Comparison of ENCODE assay signal across 10 mouse cellular contexts in the genomic region with DNA sequence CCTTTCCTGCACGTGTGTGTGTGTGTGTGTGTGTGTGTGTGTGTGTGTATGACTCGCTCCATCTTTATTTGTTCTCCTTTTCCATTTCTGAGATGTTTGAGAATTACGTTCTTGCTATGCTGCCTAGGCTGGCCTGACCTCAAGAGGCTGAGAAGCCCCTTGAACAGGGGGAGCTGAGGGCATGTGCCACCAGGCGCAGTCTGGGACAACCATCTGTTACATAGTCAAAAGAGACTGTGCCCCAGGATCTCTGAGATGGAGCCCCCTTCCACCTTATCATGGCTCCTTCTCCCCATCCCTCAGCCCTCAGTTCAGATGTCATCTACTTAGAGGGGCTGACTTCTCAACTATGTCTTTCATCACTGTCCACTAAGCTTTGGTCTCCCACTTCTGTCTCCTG. TPM values are rescaled to one million over a fixed set of nuclear protein-coding genes. Genes with fewer than 3 reads are reported as not detected.
DNase-seq lines count a peak whose midpoint lies in the region; ATAC-seq and TF ChIP-seq lines count a peak whose summit lies in the region.
"Had no signal": no experiment of that assay in that cellular context is flagged by ENCODE, and none has a peak within 500 bp of the region (broad histone marks: within the 10 kb centered on the region; RNA-seq: fewer than 3 reads in every experiment).

No protein-coding gene starts in this region.

- H3K4me1 ChIP-seq in forebrain, embryonic 13.5 days: peaks cover 35% of the 10 kb centered on the region
- peaks cover 25% of the 10 kb centered on the region for H3K4me1 ChIP-seq in forebrain, embryonic 14.5 days (ENCODE audit: control insufficient read depth, insufficient read depth, low read length)
- peaks cover 18% of the 10 kb centered on the region; the same call in 1 of the 2 replicates for H3K4me1 ChIP-seq in lung, postnatal 0 days (ENCODE audit: insufficient read depth, low read depth, low read length)
- peaks cover 12% of the 10 kb centered on the region for H3K4me1 ChIP-seq in lung, adult 2 months (ENCODE audit: control insufficient read depth, insufficient read depth, low read length)
- peaks cover 41% of the 10 kb centered on the region for H3K4me1 ChIP-seq in liver, embryonic 13.5 days (replicated peaks)
- peaks cover 17% of the 10 kb centered on the region for H3K4me1 ChIP-seq in hindbrain, embryonic 11.5 days (replicated peaks; ENCODE audit: control insufficient read depth, insufficient read depth, low read length)

- TF ChIP-seq POLR2A in lung, adult 2 months (IDR thresholded peaks at IDR 0.05; ENCODE audit: borderline replicate concordance, extremely low read depth, low read depth, low read length): no peak

- no peaks in the 10 kb centered on the region for H3K27me3 ChIP-seq in forebrain, embryonic 13.5 days
- no peaks in the 10 kb centered on the region for H3K27me3 ChIP-seq in forebrain, embryonic 14.5 days (replicated peaks; ENCODE audit: control insufficient read depth, insufficient read depth, low read length)
- H3K27me3 ChIP-seq in lung, postnatal 0 days (replicated peaks; ENCODE audit: insufficient read depth, low read length): no peaks in the 10 kb centered on the region
- no peaks in the 10 kb centered on the region for H3K27me3 ChIP-seq in liver, embryonic 13.5 days
- H3K27me3 ChIP-seq in hindbrain, embryonic 11.5 days (ENCODE audit: control insufficient read depth, insufficient read depth, low read length): no peaks in the 10 kb centered on the region

- TF ChIP-seq CTCF in lung, postnatal 0 days (IDR thresholded peaks at IDR 0.05): no peak
- no peak for TF ChIP-seq CTCF in lung, adult 2 months (IDR thresholded peaks at IDR 0.05; ENCODE audit: insufficient read depth, low read length)

- no peak for TF ChIP-seq EP300 in lung, postnatal 0 days (IDR thresholded peaks at IDR 0.05)

- peaks cover 17% of the 10 kb centered on the region; the same call in 1 of the 2 replicates for H3K36me3 ChIP-seq in forebrain, embryonic 13.5 days (ENCODE audit: poor library complexity, severe bottlenecking)
- H3K36me3 ChIP-seq in forebrain, embryonic 14.5 days (ENCODE audit: control insufficient read depth, insufficient read depth, low read length): 0 out of 2 replicates have a peak, but pooled peaks cover 8% of the 10 kb centered on the region
- no peaks in the 10 kb centered on the region; the same call in 1 of the 2 replicates for H3K36me3 ChIP-seq in lung, postnatal 0 days (ENCODE audit: insufficient read depth, low read length)
- peaks cover 39% of the 10 kb centered on the region for H3K36me3 ChIP-seq in liver, embryonic 13.5 days
- H3K36me3 ChIP-seq in hindbrain, embryonic 11.5 days (ENCODE audit: control insufficient read depth, insufficient read depth, low read length): no peaks in the 10 kb centered on the region

- no peaks in the 10 kb centered on the region for H3K9me3 ChIP-seq in forebrain, embryonic 13.5 days (replicated peaks)
- H3K9me3 ChIP-seq in forebrain, embryonic 14.5 days (replicated peaks; ENCODE audit: control insufficient read depth, low read length): no peaks in the 10 kb centered on the region
- no peaks in the 10 kb centered on the region for H3K9me3 ChIP-seq in lung, postnatal 0 days (ENCODE audit: low read length)
- H3K9me3 ChIP-seq in liver, embryonic 13.5 days (replicated peaks): no peaks in the 10 kb centered on the region
- H3K9me3 ChIP-seq in hindbrain, embryonic 11.5 days (ENCODE audit: control insufficient read depth, low read length): no peaks in the 10 kb centered on the region

- no peak overlapping the region for H3K27ac ChIP-seq in forebrain, embryonic 13.5 days
- no peak overlapping the region for H3K27ac ChIP-seq in forebrain, embryonic 14.5 days (ENCODE audit: low read depth, low read length)
- H3K27ac ChIP-seq in lung, postnatal 0 days (ENCODE audit: low read length): no peak overlapping the region
- H3K27ac ChIP-seq in liver, embryonic 13.5 days: no peak overlapping the region
- no peak overlapping the region for H3K27ac ChIP-seq in hindbrain, embryonic 11.5 days (ENCODE audit: low read depth, low read length)

- peak overlapping the region; percentile 84; the same call in 1 of the 2 replicates for H3K4me3 ChIP-seq in forebrain, embryonic 13.5 days
- H3K4me3 ChIP-seq in forebrain, embryonic 14.5 days (ENCODE audit: low read depth, low read length): no peak overlapping the region
- no peak overlapping the region for H3K4me3 ChIP-seq in lung, postnatal 0 days (ENCODE audit: low read depth, low read length)
- H3K4me3 ChIP-seq in lung, adult 2 months (replicated peaks; ENCODE audit: extremely low read depth, low read depth, low read length): no peak overlapping the region
- peak overlapping the region; percentile 74 for H3K4me3 ChIP-seq in liver, embryonic 13.5 days (replicated peaks)
- H3K4me3 ChIP-seq in hindbrain, embryonic 11.5 days (ENCODE audit: low read depth, low read length): no peak overlapping the region

- no peak overlapping the region for H3K9ac ChIP-seq in forebrain, embryonic 13.5 days
- no peak overlapping the region for H3K9ac ChIP-seq in forebrain, embryonic 14.5 days (ENCODE audit: low read length)
- H3K9ac ChIP-seq in lung, postnatal 0 days (replicated peaks; ENCODE audit: low read depth): no peak overlapping the region
- H3K9ac ChIP-seq in liver, embryonic 13.5 days: peak overlapping the region; percentile 91; the same call in 1 of the 2 replicates
- no peak overlapping the region for H3K9ac ChIP-seq in hindbrain, embryonic 11.5 days (ENCODE audit: low read depth, low read length)

- no peak for DNase-seq in forebrain, embryonic 14.5 days (ENCODE audit: low spot score)
- peak; percentile 3 for DNase-seq in lung, postnatal 0 days (ENCODE audit: low spot score)
- DNase-seq in lung, adult 2 months: no peak
- DNase-seq in NIH3T3 (ENCODE audit: low read depth): peak; percentile 37
- no peak for DNase-seq in liver, embryonic 13.5 days
- no peak for DNase-seq in layer of hippocampus, postnatal 25 days (ENCODE audit: extremely low spot score in 1 of 2, low spot score in 1 of 2)
- no peak for DNase-seq in hindbrain, embryonic 11.5 days (ENCODE audit: low spot score)
- DNase-seq: adrenal gland, postnatal 36 days; cerebellum, adult 18-20 months had no signal

- WGBS in forebrain, embryonic 13.5 days: 89% methylated on average over 4 of the region's 4 CpGs
- WGBS in forebrain, embryonic 14.5 days: 96% methylated on average over 4 of the region's 4 CpGs
- 85% methylated on average over 4 of the region's 4 CpGs for WGBS in lung, postnatal 0 days
- 88% methylated on average over 4 of the region's 4 CpGs for WGBS in lung, adult 2 months
- WGBS in liver, embryonic 13.5 days (ENCODE audit: insufficient replicate concordance): 90% methylated on average over 4 of the region's 4 CpGs
- WGBS in hindbrain, embryonic 11.5 days: 97% methylated on average over 3 of the region's 4 CpGs

- peak overlapping the region; percentile 84; the same call in 1 of the 2 replicates for H3K4me2 ChIP-seq in forebrain, embryonic 13.5 days
- no peak overlapping the region for H3K4me2 ChIP-seq in forebrain, embryonic 14.5 days (ENCODE audit: low read length)
- H3K4me2 ChIP-seq in lung, postnatal 0 days (replicated peaks; ENCODE audit: low read depth, low read length): no peak overlapping the region
- H3K4me2 ChIP-seq in liver, embryonic 13.5 days: peak overlapping the region; percentile 79
- H3K4me2 ChIP-seq in hindbrain, embryonic 11.5 days (replicated peaks; ENCODE audit: low read depth, low read length): no peak overlapping the region

- no peak for ATAC-seq in forebrain, embryonic 13.5 days
- no peak for ATAC-seq in forebrain, embryonic 14.5 days
- no peak for ATAC-seq in lung, postnatal 0 days
- no peak for ATAC-seq in liver, embryonic 13.5 days (ENCODE audit: low read depth)
- ATAC-seq in hindbrain, embryonic 11.5 days (ENCODE audit: low FRiP score): no peak

RNA-seq across cellular contexts. Expression of gene Nup62, which starts 1.5 kb away (rescaled TPM):
- polyA plus RNA-seq in forebrain, embryonic 13.5 days (2015; fragmentation: Nextera tagmentation; extraction: Ambion mirVana): 73.5 and 83.0 TPM in 2 replicates
- polyA plus RNA-seq in forebrain, embryonic 14.5 days (2014; fragmentation: Nextera tagmentation; extraction: Ambion mirVana): 40.4 and 43.6 TPM in 2 replicates
- 22.7 and 23.8 TPM in 2 replicates for polyA plus RNA-seq in lung, postnatal 0 days (2015; fragmentation: Nextera tagmentation; extraction: Ambion mirVana)
- polyA plus RNA-seq in lung, adult 2 months (2012; rRNA removed): 42.9 and 44.1 TPM in 2 replicates
- polyA plus RNA-seq in liver, embryonic 13.5 days (2015; fragmentation: Nextera tagmentation; extraction: Ambion mirVana): 60.8 and 68.9 TPM in 2 replicates
- total RNA-seq in layer of hippocampus, postnatal 25 days (2021): 10 to 100 TPM; 30.7 to 31.1 TPM
- 44.2 and 62.3 TPM in 2 replicates for polyA plus RNA-seq in hindbrain, embryonic 11.5 days (2014; fragmentation: Nextera tagmentation; extraction: Ambion mirVana)

RNA-seq across cellular contexts. Expression of gene Il4i1, which starts 1.8 kb away (rescaled TPM):
- 1.2 and 1.9 TPM in 2 replicates for polyA plus RNA-seq in forebrain, embryonic 13.5 days (2015; fragmentation: Nextera tagmentation; extraction: Ambion mirVana)
- 1.0 and 1.2 TPM in 2 replicates for polyA plus RNA-seq in forebrain, embryonic 14.5 days (2014; fragmentation: Nextera tagmentation; extraction: Ambion mirVana)
- polyA plus RNA-seq in lung, postnatal 0 days (2015; fragmentation: Nextera tagmentation; extraction: Ambion mirVana): 1.9 and 2.3 TPM in 2 replicates
- 6.5 and 7.6 TPM in 2 replicates for polyA plus RNA-seq in lung, adult 2 months (2012; rRNA removed)
- polyA plus RNA-seq in liver, embryonic 13.5 days (2015; fragmentation: Nextera tagmentation; extraction: Ambion mirVana): 0.70 and 1.1 TPM in 2 replicates
- total RNA-seq in layer of hippocampus, postnatal 25 days (2021): 1 to 10 TPM; 1.4 to 2.4 TPM
- polyA plus RNA-seq in hindbrain, embryonic 11.5 days (2014; fragmentation: Nextera tagmentation; extraction: Ambion mirVana): 0.60 and 1.7 TPM in 2 replicates

RNA-seq across cellular contexts. Expression of gene Atf5, which starts 2.0 kb away (rescaled TPM):
- polyA plus RNA-seq in forebrain, embryonic 13.5 days (2015; fragmentation: Nextera tagmentation; extraction: Ambion mirVana): 5.4 and 5.7 TPM in 2 replicates
- 4.2 and 4.7 TPM in 2 replicates for polyA plus RNA-seq in forebrain, embryonic 14.5 days (2014; fragmentation: Nextera tagmentation; extraction: Ambion mirVana)
- polyA plus RNA-seq in lung, postnatal 0 days (2015; fragmentation: Nextera tagmentation; extraction: Ambion mirVana): 6.0 and 6.1 TPM in 2 replicates
- polyA plus RNA-seq in lung, adult 2 months (2012; rRNA removed): 191 and 231 TPM in 2 replicates
- 5.3 and 5.4 TPM in 2 replicates for polyA plus RNA-seq in liver, embryonic 13.5 days (2015; fragmentation: Nextera tagmentation; extraction: Ambion mirVana)
- total RNA-seq in layer of hippocampus, postnatal 25 days (2021): 10 to 100 TPM; 26.7 to 31.2 TPM
- polyA plus RNA-seq in hindbrain, embryonic 11.5 days (2014; fragmentation: Nextera tagmentation; extraction: Ambion mirVana): 1.9 and 2.0 TPM in 2 replicates

RNA-seq across cellular contexts. Expression of gene Akt1s1, which starts 34.4 kb away (rescaled TPM):
- 93.1 and 95.4 TPM in 2 replicates for polyA plus RNA-seq in forebrain, embryonic 13.5 days (2015; fragmentation: Nextera tagmentation; extraction: Ambion mirVana)
- polyA plus RNA-seq in forebrain, embryonic 14.5 days (2014; fragmentation: Nextera tagmentation; extraction: Ambion mirVana): 70.4 and 75.4 TPM in 2 replicates
- polyA plus RNA-seq in lung, postnatal 0 days (2015; fragmentation: Nextera tagmentation; extraction: Ambion mirVana): 84.0 and 89.4 TPM in 2 replicates
- polyA plus RNA-seq in lung, adult 2 months (2012; rRNA removed): 96.6 and 130 TPM in 2 replicates
- 32.0 and 32.1 TPM in 2 replicates for polyA plus RNA-seq in liver, embryonic 13.5 days (2015; fragmentation: Nextera tagmentation; extraction: Ambion mirVana)
- total RNA-seq in layer of hippocampus, postnatal 25 days (2021): 10 to 100 TPM; 76.1 to 79.5 TPM
- polyA plus RNA-seq in hindbrain, embryonic 11.5 days (2014; fragmentation: Nextera tagmentation; extraction: Ambion mirVana): 31.7 and 38.0 TPM in 2 replicates

RNA-seq across cellular contexts. Expression of gene Tbc1d17, which starts 34.5 kb away (rescaled TPM):
- 81.5 and 95.5 TPM in 2 replicates for polyA plus RNA-seq in forebrain, embryonic 13.5 days (2015; fragmentation: Nextera tagmentation; extraction: Ambion mirVana)
- 79.6 and 105 TPM in 2 replicates for polyA plus RNA-seq in forebrain, embryonic 14.5 days (2014; fragmentation: Nextera tagmentation; extraction: Ambion mirVana)
- polyA plus RNA-seq in lung, postnatal 0 days (2015; fragmentation: Nextera tagmentation; extraction: Ambion mirVana): 73.2 and 84.0 TPM in 2 replicates
- polyA plus RNA-seq in lung, adult 2 months (2012; rRNA removed): 95.7 and 114 TPM in 2 replicates
- 29.0 and 30.0 TPM in 2 replicates for polyA plus RNA-seq in liver, embryonic 13.5 days (2015; fragmentation: Nextera tagmentation; extraction: Ambion mirVana)
- total RNA-seq in layer of hippocampus, postnatal 25 days (2021): 10 to 100 TPM; 59.0 to 61.0 TPM
- 60.9 and 65.5 TPM in 2 replicates for polyA plus RNA-seq in hindbrain, embryonic 11.5 days (2014; fragmentation: Nextera tagmentation; extraction: Ambion mirVana)

Comparison
In these comparisons a context has a peak if more than half of its experiments do, and no peak if none do; other contexts are left out.
1. H3K4me2 ChIP-seq: peak in forebrain, embryonic 13.5 days (single experiment) and liver, embryonic 13.5 days (single experiment); none in forebrain, embryonic 14.5 days (single experiment), lung, postnatal 0 days (single experiment) and hindbrain, embryonic 11.5 days (single experiment).
2. H3K4me3 ChIP-seq: peak in forebrain, embryonic 13.5 days (single experiment) and liver, embryonic 13.5 days (single experiment); none in forebrain, embryonic 14.5 days (single experiment), lung, postnatal 0 days (single experiment), lung, adult 2 months (single experiment) and hindbrain, embryonic 11.5 days (single experiment).
3. DNase-seq: peak in lung, postnatal 0 days (single experiment) and NIH3T3 (single experiment); none in forebrain, embryonic 14.5 days (single experiment), lung, adult 2 months (single experiment), liver, embryonic 13.5 days (single experiment), layer of hippocampus, postnatal 25 days (0 of 2) and hindbrain, embryonic 11.5 days (single experiment).
4. RNA of gene Atf5, which starts 2.0 kb away (polyA plus RNA-seq): 191 to 231 TPM in lung, adult 2 months; 6.0 to 6.1 TPM in lung, postnatal 0 days, 5.4 to 5.7 TPM in forebrain, embryonic 13.5 days, 5.3 to 5.4 TPM in liver, embryonic 13.5 days, 4.2 to 4.7 TPM in forebrain, embryonic 14.5 days and 1.9 to 2.0 TPM in hindbrain, embryonic 11.5 days; every median in the first group is over 10 times any median in the second.